Mouse (Mus musculus) bone marrow, adult 2 months (tissue): ENCODE data around the gene Cenpx.

Experiments used
- CTCF ChIP-seq: fragments of 200-500 bp; IDR thresholded peaks from 2 replicates; pipeline ENCODE4 v1.5.1; 2011; ENCODE audit warnings: low read length, control low read depth; ENCODE audit not compliant: control insufficient read depth, insufficient read depth
- POLR2A ChIP-seq: fragments of 200-500 bp; IDR thresholded peaks from 2 replicates; pipeline ENCODE4 v1.6.1; 2011; ENCODE audit warnings: low read depth, mild to moderate bottlenecking, control low read depth, low read length, borderline replicate concordance; ENCODE audit not compliant: control insufficient read depth

- 0 out of 2 replicates have a peak, but pooled peaks have one; percentile 18 for TF ChIP-seq POLR2A
- no peak for TF ChIP-seq CTCF
Measured at GRCm38 (mm10) chr11:120721124-120722066, 7.9 kb upstream of the Cenpx start, which contains the start of gene Rac3.
